Mouse (Mus musculus): ENCODE data around the gene Ttll1.
"Not testable (repeated sequence)": the region's sequence is repeated elsewhere in the genome, so short reads cannot be mapped to it uniquely, and the experiment has no call there.

Gene Ttll1

DNA sequence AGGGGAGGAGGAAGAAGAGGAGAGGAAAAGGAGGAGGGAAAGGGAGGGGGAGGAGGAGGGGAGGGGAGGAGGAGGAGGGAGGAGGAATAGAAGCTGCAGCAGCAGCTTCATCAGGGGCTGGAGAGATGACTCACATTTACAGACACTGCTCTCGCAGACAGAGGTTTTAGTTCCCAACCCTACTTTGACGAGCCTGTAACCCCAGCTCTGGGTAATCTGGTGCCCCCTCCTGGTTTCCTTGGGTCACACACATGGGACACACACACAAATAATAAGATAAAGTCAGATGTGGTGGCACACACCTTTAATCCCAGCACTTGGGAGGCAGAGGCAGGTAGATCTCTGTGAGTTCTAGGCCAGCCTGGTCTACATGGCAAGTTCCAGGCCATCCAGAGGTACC, 27.2 kb downstream of the Ttll1 start:
- peak in 1 of 2 experiments; percentile 71 for DNase-seq (ENCODE audit: low spot score in 2 of 2)

GRCm38 (mm10) chr15:83482645-83483224, 28.0 kb downstream of the Ttll1 start:
- DNase-seq (ENCODE audit: low spot score in 2 of 2): no peak

- no peak for DNase-seq (ENCODE audit: low spot score in 2 of 2)
Measured at GRCm38 (mm10) chr15:83481236-83481780, 29.4 kb downstream of the Ttll1 start.

GRCm38 (mm10) chr15:83479818-83480217, 30.9 kb downstream of the Ttll1 start:
- no peak for DNase-seq (ENCODE audit: low spot score in 2 of 2)

DNA sequence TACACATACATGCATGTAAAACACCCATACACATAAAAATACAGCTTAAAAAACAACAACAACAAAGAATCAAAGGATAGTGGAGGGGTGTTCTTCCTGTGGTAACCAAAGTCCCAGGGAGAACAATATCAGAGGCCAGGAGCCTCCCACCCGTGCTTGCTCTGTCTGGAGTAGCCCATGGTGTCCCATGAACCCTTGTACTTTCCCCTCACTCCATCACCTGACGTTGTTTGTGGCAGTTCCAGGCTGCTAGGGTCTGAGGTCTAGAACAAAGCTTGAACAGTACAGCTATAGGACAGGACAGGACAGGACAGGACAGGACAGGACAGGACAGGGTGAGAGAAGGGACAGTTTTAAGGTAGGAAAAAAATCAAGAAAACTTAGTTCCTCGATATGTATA, 32.6 kb downstream of the Ttll1 start:
- no peak for DNase-seq (ENCODE audit: low spot score in 2 of 2)

DNA sequence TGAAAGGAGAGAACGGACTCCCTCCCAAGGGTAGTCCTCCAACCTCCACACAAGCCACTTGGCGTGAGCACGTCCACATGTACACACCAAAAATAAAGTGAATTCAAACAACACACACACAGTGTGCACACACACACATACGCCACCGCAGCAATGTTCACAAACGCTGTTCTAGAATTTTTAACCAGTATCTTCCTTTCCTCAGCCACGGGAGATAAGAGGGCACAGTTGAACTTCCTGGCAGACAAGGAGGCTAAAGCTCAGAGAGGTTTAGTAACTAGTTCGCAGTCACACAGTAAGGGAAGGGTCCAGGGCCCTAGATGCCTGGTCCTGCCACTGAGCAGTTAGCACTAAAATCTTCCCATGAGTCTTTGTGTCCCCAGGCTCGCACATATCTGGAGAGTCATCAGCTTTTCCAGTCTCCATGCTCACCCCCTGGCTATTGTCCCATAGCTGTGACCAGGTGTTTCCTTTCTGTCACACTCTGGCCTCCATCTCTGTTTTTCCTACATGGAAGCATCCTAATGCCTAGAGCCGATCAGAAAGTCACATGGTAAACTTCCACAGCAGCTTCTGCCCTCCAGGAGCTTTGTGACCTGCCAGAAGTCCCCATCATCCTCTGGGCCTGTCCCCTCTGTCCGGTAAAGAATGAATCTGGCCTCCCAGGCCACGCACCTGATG, 34.0 kb downstream of the Ttll1 start:
- no peak for DNase-seq (ENCODE audit: low spot score in 2 of 2)

GRCm38 (mm10) chr15:83474466-83474836, 36.2 kb downstream of the Ttll1 start:
- peak in 1 of 2 experiments; percentile 71 for DNase-seq (ENCODE audit: low spot score in 2 of 2)

DNA sequence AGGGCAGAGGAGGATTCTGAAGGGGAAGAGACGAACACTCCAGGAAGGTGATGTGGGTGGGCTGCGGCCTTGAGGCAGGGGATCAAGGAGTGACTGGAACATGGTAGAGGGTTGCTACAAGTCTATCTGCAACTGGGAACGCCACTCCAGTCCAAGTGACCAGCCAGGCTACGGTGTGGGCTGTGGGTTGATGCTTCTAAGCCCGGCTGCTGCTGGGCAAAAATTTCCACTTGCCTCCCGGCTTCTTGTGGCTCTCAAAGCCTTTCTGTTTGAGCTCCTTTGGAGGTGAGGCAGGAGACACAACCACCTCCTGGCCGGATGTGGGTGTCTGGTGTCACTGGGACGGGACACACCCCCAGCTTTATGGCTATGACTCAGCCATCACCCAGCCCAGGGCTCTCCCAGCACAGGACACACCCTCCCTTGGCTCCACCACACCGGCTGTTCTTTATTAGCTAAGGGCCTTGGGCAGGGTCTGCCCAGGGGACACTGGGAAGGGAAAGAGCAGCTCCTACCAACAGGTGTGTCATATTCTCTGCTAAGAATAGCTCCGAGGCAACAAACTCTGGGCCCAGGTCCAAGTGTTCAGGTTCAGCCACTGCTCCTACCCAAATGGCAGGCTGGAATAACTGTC, 36.7 kb downstream of the Ttll1 start:
- peak; percentile 49 to 79 for DNase-seq (ENCODE audit: low spot score in 2 of 2)

DNA sequence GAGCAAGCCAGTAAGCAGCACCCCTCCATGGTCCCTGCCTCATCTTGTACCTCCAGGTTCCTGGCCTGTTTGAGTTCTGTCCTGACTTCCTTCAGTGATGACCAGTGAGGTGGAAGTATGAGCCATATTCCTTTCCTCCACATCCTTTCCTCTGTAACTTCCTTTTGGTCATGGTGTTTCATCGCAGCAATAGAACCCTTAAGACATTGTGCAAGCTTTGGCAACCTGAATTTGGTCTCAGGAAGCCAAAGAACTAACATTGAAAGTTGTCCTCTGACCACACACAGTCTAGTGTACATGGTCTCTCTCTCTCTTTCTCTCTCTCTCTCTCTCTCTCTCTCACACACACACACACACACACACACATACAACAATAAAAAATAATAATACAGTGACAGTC, 37.4 kb downstream of the Ttll1 start:
- no peak for DNase-seq (ENCODE audit: low spot score in 2 of 2)

DNA sequence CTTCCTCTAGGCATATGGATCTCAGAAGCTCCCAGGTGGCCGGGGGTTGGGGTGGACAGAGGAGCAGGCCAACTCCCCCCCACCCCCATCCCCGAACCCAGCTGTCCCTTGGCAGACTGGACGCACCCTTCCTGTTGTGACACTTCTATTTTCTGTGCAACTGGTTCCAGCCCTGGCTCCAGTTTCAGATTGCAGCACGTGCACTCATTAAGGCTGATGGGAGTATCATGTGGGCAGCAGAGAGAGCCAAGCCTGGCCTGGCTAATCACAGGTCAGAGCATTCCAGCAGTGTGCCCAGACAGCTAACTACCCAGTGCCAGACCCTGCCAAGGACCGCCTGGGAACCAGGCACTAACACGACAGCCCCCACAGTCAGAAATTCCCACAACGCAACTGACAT, 39.2 kb downstream of the Ttll1 start:
- DNase-seq (ENCODE audit: low spot score in 2 of 2): no peak

GRCm38 (mm10) chr15:83470443-83470842, 40.2 kb downstream of the Ttll1 start:
- no peak for DNase-seq (ENCODE audit: low spot score in 2 of 2)

DNA sequence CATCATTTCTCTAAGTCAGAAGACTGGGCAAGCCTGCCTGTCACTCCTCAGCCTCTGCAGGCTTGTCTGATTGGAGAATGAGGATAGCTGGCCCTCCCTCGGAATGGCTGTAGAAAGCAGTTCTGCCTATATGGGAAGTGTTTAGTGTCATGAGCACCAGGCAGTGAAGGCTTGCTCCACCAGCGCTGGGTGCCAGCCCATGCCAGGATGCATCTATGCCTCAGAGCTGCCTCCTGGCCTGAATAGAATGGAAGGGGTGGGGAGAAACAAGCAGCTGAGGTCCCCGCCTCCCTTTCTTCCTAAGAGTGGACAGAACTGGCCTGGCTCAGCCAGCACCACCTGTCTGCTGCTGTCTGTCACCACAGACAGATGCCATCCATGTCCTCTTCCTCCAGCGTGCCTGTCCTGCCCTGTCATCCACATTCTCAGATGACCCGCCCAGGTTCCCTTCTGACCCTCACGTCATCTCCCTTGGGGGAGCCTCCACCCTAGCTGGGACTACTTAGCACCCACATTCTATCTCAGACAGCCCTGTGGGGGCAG, 41.3 kb downstream of the Ttll1 start:
- DNase-seq (ENCODE audit: low spot score in 2 of 2): no peak

GRCm38 (mm10) chr15:83467232-83467966, 43.3 kb downstream of the Ttll1 start:
- DNase-seq (ENCODE audit: low spot score in 2 of 2): no peak

GRCm38 (mm10) chr15:83466331-83466730, 44.4 kb downstream of the Ttll1 start:
- DNase-seq (ENCODE audit: low spot score in 2 of 2): no peak

DNA sequence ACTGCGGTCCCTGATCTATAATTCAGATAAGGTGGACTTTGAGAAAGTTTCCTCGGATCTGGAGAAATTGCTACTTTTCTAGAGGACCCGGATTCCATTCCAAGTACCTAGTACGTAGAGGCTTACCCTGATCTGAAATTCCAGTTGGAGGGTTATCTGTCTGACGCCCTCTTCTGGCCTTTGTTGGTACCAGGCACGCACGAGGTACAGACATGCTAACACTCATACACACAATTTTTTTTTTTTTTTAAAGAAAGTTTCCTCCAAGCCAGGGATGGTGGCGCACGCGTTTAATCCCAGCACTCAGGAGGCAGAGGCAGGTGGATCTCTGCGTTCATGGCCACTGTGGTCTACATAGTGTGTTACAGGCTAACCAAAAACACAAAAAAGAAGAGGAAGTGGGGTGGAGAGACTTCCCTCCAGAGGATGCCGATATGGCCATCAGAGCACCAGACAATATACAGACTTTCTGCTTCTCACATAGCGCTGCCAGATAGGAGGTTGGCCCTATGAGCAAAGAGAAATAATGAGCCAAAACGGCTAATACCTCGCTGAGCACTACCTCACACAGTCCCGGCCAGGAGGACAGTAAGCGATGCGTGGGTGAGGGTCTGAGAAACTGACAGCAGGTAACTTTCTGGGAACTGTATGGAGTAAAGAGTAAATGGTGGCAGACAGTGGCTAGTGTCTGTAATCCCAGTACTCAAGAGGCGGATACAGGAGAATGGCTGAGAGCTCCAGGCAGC, 45.6 kb downstream of the Ttll1 start:
- DNase-seq (ENCODE audit: low spot score in 2 of 2): peak in 1 of 2 experiments; percentile 61

- DNase-seq (ENCODE audit: low spot score in 2 of 2): peak; percentile 96 to 99
Measured at GRCm38 (mm10) chr15:83464083-83464904, 46.4 kb downstream of the Ttll1 start, which contains the start of gene Pacsin2. Gene Pacsin2, minus strand, starts transcription at chr15:83464606.

DNA sequence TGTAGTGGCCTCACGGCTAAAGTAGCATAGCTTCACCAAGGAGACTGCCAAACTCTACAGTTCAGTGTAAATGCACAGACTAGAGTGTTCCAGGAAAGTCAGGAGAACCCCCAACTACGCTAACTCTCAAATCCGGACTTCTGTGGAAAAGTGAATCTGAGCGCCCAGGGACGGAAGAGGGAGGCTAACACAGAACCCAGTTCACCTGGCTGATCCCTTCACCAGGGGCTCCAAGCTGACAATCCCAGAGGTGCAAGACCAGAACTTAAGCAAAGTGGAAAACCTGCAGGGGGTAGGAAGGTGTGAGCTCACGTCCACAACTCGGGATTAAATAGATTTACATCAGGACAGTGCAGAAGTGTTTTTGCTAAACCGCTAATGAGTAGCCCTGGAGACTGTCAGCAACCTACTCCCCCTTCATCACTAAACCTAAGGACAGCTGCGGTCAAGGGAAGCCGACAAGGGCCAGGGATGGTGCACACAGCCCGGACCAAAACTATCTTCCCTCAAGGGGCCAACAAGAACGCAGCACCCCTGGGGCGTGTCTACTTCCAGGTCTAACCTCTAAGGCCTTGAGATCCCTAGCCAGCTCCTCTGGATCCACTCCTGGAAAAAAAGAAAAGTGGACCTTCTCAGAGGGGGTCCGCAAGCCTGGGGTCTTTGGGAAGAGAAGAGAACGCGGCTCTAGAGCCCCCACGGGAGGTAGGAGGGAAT, 47.2 kb downstream of the Ttll1 start:
- DNase-seq (ENCODE audit: low spot score in 2 of 2): peak in 1 of 2 experiments; percentile 50

GRCm38 (mm10) chr15:83462349-83462748, 48.3 kb downstream of the Ttll1 start:
- not testable (repeated sequence) for DNase-seq (ENCODE audit: low spot score in 2 of 2)

DNA sequence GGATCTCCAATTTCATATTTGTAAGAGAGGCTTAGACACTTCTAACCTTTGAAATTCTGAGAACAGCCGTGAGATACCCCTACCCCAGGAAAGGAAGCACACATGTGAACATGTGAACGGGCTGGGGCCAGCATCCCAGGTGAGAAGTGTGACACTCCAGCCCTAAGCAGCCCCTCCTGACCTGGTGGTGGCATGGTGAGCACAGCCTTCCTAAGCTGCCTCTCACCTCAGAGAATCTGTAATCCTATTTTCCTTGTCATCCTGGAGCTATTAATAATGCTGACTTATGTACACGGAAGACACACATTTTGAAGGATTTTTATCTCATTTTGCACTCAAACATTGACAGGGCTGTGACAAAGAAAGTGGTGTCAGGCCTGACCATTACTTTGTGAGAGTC, 49.8 kb downstream of the Ttll1 start:
- DNase-seq (ENCODE audit: low spot score in 2 of 2): no peak

DNA sequence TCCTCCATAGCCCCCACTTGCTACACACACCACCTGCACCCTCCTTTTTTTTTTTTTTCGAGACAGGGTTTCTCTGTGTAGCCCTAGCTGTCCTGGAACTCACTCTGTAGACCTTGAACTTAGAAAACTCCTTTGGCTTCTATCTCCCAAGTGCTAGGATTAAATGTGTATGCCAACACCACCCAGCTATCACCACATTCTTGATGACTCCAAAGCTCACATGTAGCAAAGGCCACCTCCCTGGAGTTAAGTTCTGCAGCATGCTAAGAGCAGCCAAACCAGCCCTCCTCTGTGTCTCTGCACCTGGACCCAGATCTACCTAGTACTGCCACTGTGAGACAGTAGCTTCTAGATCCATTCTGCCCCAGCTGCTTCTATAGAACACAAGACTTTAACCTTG, 53.2 kb downstream of the Ttll1 start:
- DNase-seq (ENCODE audit: low spot score in 2 of 2): no peak
